In the genomic region with DNA sequence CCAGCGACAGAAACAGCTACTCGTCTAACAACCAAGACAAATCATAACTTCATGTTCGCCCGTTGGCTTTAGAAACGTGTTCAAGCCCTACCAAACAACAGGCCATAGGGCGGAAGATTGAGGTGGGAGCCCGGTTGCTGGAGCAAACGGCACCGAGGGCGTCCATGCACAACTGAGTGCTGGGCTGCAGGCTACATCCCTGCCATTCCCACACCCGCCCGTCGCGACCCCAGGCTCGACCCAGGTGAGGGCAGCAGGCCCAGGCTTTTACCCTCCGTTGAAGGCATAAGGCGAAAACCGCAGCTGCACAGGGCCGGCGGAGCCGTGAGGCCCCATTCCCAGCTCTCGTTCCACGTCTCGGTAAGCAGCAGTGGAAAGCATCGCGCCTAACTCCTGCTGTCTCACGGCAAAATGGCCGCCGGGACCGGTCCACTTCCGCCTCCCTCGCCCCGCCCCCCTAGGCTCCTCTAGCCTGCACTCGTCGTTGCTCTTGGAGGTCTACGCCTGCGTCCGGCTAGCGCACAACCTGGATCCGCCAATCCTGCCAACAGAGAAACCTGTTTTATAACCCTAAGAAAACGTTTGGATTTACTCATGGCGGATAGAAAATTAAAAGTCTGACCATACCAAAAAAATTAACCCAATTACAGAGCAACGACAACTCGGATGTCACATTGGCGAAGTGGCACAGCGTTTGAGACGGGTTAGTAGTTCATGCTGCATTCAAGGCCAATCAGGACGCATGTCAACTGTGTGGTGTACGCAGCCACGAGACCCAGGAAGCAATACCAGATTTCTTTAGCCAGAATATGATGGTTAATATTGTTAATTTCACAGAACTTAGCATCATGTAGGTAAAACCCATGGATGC, we compare ENCODE assay signal across 8 mouse cellular contexts. TPM values are rescaled to one million over a fixed set of nuclear protein-coding genes. Genes with fewer than 3 reads are reported as not detected.
A peak's percentile ranks its signal among the peaks of the same experiment; 100 is the strongest.
DNase-seq lines count a peak whose midpoint lies in the region; ATAC-seq and TF ChIP-seq lines count a peak whose summit lies in the region.

No protein-coding gene starts in this region.

- TF ChIP-seq POLR2A in CH12.LX (IDR thresholded peaks at IDR 0.05; ENCODE audit: low read depth, low read length), result peak; percentile 86
- peak; percentile 79 for TF ChIP-seq POLR2A in testis, adult 2 months (IDR thresholded peaks at IDR 0.05; ENCODE audit: control insufficient read depth, low read depth, low read length)

- H3K4me2 ChIP-seq in CH12.LX (ENCODE audit: insufficient read depth, low read depth, poor library complexity, severe bottlenecking), result peak overlapping the region; percentile 97
- peak overlapping the region; percentile 77 for H3K4me2 ChIP-seq in forebrain, embryonic 11.5 days (ENCODE audit: low read depth, low read length, severe bottlenecking)
- peak overlapping the region; percentile 79 for H3K4me2 ChIP-seq in heart, postnatal 0 days (ENCODE audit: low read depth, low read length)
- H3K4me2 ChIP-seq in liver, embryonic 16.5 days (ENCODE audit: low read depth, low read length), result peak overlapping the region; percentile 80
- H3K4me2 ChIP-seq in neural tube, embryonic 13.5 days, result peak overlapping the region; percentile 97

- in situ Hi-C loops in CH12.LX (cut with MboI; ENCODE audit: low pct_ligation_motif_present, low pct_unique_long_range_greater_than_20kb, low sequenced_read_pairs), result no loop called here

- under 1% methylated on average over 50 of the region's 50 CpGs for WGBS in forebrain, embryonic 11.5 days
- under 1% methylated on average over 50 of the region's 50 CpGs for WGBS in heart, postnatal 0 days
- under 1% methylated on average over 50 of the region's 50 CpGs for WGBS in liver, embryonic 16.5 days (ENCODE audit: insufficient replicate concordance)
- WGBS in neural tube, embryonic 13.5 days, result under 1% methylated on average over 50 of the region's 50 CpGs

- H3K27me3 ChIP-seq in CH12.LX (replicated peaks), result no peaks in the 10 kb centered on the region
- no peaks in the 10 kb centered on the region for H3K27me3 ChIP-seq in forebrain, embryonic 11.5 days (ENCODE audit: control insufficient read depth, insufficient read depth, low read length)
- H3K27me3 ChIP-seq in heart, postnatal 0 days (ENCODE audit: control insufficient read depth, insufficient read depth, low read length), result no peaks in the 10 kb centered on the region
- H3K27me3 ChIP-seq in liver, embryonic 16.5 days (ENCODE audit: control insufficient read depth, insufficient read depth, low read depth, low read length), result no peaks in the 10 kb centered on the region
- H3K27me3 ChIP-seq in neural tube, embryonic 13.5 days, result no peaks in the 10 kb centered on the region
- no peaks in the 10 kb centered on the region for H3K27me3 ChIP-seq in testis, adult 2 months (ENCODE audit: control insufficient read depth, insufficient read depth, low read length)

- no peaks in the 10 kb centered on the region for H3K9me3 ChIP-seq in CH12.LX (replicated peaks; ENCODE audit: low read length)
- no peaks in the 10 kb centered on the region for H3K9me3 ChIP-seq in forebrain, embryonic 11.5 days (ENCODE audit: control insufficient read depth, low read length)
- H3K9me3 ChIP-seq in heart, postnatal 0 days (replicated peaks; ENCODE audit: control insufficient read depth, low read length), result no peaks in the 10 kb centered on the region
- no peaks in the 10 kb centered on the region for H3K9me3 ChIP-seq in liver, embryonic 16.5 days (replicated peaks; ENCODE audit: control insufficient read depth, low read length)
- no peaks in the 10 kb centered on the region for H3K9me3 ChIP-seq in neural tube, embryonic 13.5 days

- peak overlapping the region; percentile 72 for H3K27ac ChIP-seq in CH12.LX (ENCODE audit: insufficient read depth, low read depth)
- H3K27ac ChIP-seq in forebrain, embryonic 11.5 days (ENCODE audit: low read depth, low read length), result peak overlapping the region; percentile 84
- peak overlapping the region; percentile 95 for H3K27ac ChIP-seq in heart, postnatal 0 days (ENCODE audit: low read depth)
- peak overlapping the region; percentile 92 for H3K27ac ChIP-seq in liver, embryonic 16.5 days (ENCODE audit: low read length)
- peak overlapping the region; percentile 94 for H3K27ac ChIP-seq in neural tube, embryonic 13.5 days (replicated peaks)
- H3K27ac ChIP-seq in testis, adult 2 months (ENCODE audit: control insufficient read depth, insufficient read depth, low read depth, low read length), result peak overlapping the region; percentile 94

- peaks cover 4 to 31% of the 10 kb centered on the region in 2 experiments; a peak in 3 of 4 replicates for H3K4me1 ChIP-seq in CH12.LX (ENCODE audit: control insufficient read depth in 1 of 2, insufficient read depth in 2 of 2)
- H3K4me1 ChIP-seq in forebrain, embryonic 11.5 days (replicated peaks; ENCODE audit: control insufficient read depth, insufficient read depth, low read length), result peaks cover 9% of the 10 kb centered on the region; the same call in 1 of the 2 replicates
- H3K4me1 ChIP-seq in heart, postnatal 0 days (ENCODE audit: control insufficient read depth, insufficient read depth), result peaks cover 28% of the 10 kb centered on the region
- H3K4me1 ChIP-seq in liver, embryonic 16.5 days (ENCODE audit: control insufficient read depth, low read depth, low read length), result peaks cover 28% of the 10 kb centered on the region
- peaks cover 50% of the 10 kb centered on the region for H3K4me1 ChIP-seq in neural tube, embryonic 13.5 days (replicated peaks)
- peaks cover 2% of the 10 kb centered on the region; the same call in 1 of the 2 replicates for H3K4me1 ChIP-seq in testis, adult 2 months (ENCODE audit: control insufficient read depth, insufficient read depth, low read length)

- peak; percentile 96 for ATAC-seq in forebrain, embryonic 11.5 days (replicated peaks; ENCODE audit: low FRiP score)
- ATAC-seq in heart, postnatal 0 days (ENCODE audit: insufficient read depth, low read depth), result peak; percentile 91
- peak; percentile 91 for ATAC-seq in liver, embryonic 16.5 days (ENCODE audit: low read depth)
- peak; percentile 96 for ATAC-seq in neural tube, embryonic 13.5 days (ENCODE audit: low read depth)

- dilution Hi-C loops in CH12.LX (cut with MboI; ENCODE audit: extremely low pct_ligation_motif_present, extremely low pct_unique_long_range_greater_than_20kb, low sequenced_read_pairs), result no loop called here

- peak overlapping the region; percentile 67 for H3K9ac ChIP-seq in CH12.LX (ENCODE audit: insufficient read depth, low read depth)
- peak overlapping the region; percentile 88 for H3K9ac ChIP-seq in forebrain, embryonic 11.5 days (ENCODE audit: low read length)
- peak overlapping the region; percentile 80 for H3K9ac ChIP-seq in heart, postnatal 0 days (replicated peaks; ENCODE audit: low read depth, low read length)
- H3K9ac ChIP-seq in liver, embryonic 16.5 days (ENCODE audit: low read depth, low read length), result peak overlapping the region; percentile 89
- peak overlapping the region; percentile 89 for H3K9ac ChIP-seq in neural tube, embryonic 13.5 days

- no peak for TF ChIP-seq RAD21 in CH12.LX (IDR thresholded peaks at IDR 0.05; ENCODE audit: low read depth, low read length)

- H3K79me2 ChIP-seq in CH12.LX (replicated peaks; ENCODE audit: control insufficient read depth, extremely low read depth, insufficient read depth, poor library complexity, severe bottlenecking), result peaks cover 63% of the 10 kb centered on the region

- H3K36me3 ChIP-seq in CH12.LX (replicated peaks in 1 of 2; ENCODE audit: control insufficient read depth in 1 of 2, insufficient read depth in 1 of 2, low read length in 1 of 2), result peaks cover 21 to 50% of the 10 kb centered on the region in 2 experiments
- peaks cover 2% of the 10 kb centered on the region; the same call in 1 of the 2 replicates for H3K36me3 ChIP-seq in forebrain, embryonic 11.5 days (ENCODE audit: control insufficient read depth, insufficient read depth, low read length)
- peaks cover 29% of the 10 kb centered on the region for H3K36me3 ChIP-seq in heart, postnatal 0 days (replicated peaks; ENCODE audit: control insufficient read depth, insufficient read depth, low read length)
- H3K36me3 ChIP-seq in liver, embryonic 16.5 days (ENCODE audit: control insufficient read depth, insufficient read depth), result peaks cover 11% of the 10 kb centered on the region
- peaks cover 24% of the 10 kb centered on the region for H3K36me3 ChIP-seq in neural tube, embryonic 13.5 days
- H3K36me3 ChIP-seq in testis, adult 2 months (ENCODE audit: control insufficient read depth, insufficient read depth, low read length), result peaks cover 1% of the 10 kb centered on the region

- DNase-seq in CH12.LX (ENCODE audit: extremely low read depth), result peak; percentile 92
- DNase-seq in c-Kit-positive CD71-positive TER-119-negative erythroid progenitor cells, embryonic 14.5 days (ENCODE audit: low read depth), result peak; percentile 89
- DNase-seq in forebrain, embryonic 11.5 days (ENCODE audit: low spot score), result peak; percentile 96
- peak; percentile 93 for DNase-seq in heart, postnatal 0 days (ENCODE audit: low spot score)
- peak; percentile 96 to 98 for DNase-seq in kidney, postnatal 4 days

- H3K4me3 ChIP-seq in CH12.LX (replicated peaks in 1 of 3; ENCODE audit: low read depth in 2 of 3, low read length in 2 of 3, poor library complexity in 1 of 3), result peak overlapping the region; percentile 84 to 98 (median 94)
- H3K4me3 ChIP-seq in forebrain, embryonic 11.5 days (ENCODE audit: low read depth, low read length), result peak overlapping the region; percentile 90
- H3K4me3 ChIP-seq in heart, postnatal 0 days (ENCODE audit: low read depth, low read length), result peak overlapping the region; percentile 96
- peak overlapping the region; percentile 97 for H3K4me3 ChIP-seq in liver, embryonic 16.5 days (ENCODE audit: low read depth, low read length)
- H3K4me3 ChIP-seq in neural tube, embryonic 13.5 days, result peak overlapping the region; percentile 96
- H3K4me3 ChIP-seq in testis, adult 2 months (ENCODE audit: control insufficient read depth, low read depth, low read length), result peak overlapping the region; percentile 99

- TF ChIP-seq EP300 in CH12.LX (IDR thresholded peaks at IDR 0.05; ENCODE audit: low read length), result no peak
- 0 out of 2 replicates have a peak, but pooled peaks have one; percentile 9 for TF ChIP-seq EP300 in heart, postnatal 0 days (IDR thresholded peaks at IDR 0.05; ENCODE audit: low read depth)

- TF ChIP-seq CTCF in CH12.LX (conservative IDR thresholded peaks at IDR 0.05 in 1 of 2, IDR thresholded peaks at IDR 0.05 in 1 of 2; ENCODE audit: low read depth in 2 of 2, low read length in 2 of 2), result no peak
- TF ChIP-seq CTCF in heart, postnatal 0 days (IDR thresholded peaks at IDR 0.05; ENCODE audit: low read depth), result no peak
- no peak for TF ChIP-seq CTCF in testis, adult 2 months (IDR thresholded peaks at IDR 0.05; ENCODE audit: control insufficient read depth, insufficient read depth, insufficient replicate concordance, low read depth, low read length)

RNA-seq across cellular contexts. Expression of a gene that starts 1.4 kb away (rescaled TPM):
- total RNA-seq in CH12.LX (2012; rRNA removed) (212 and 219 TPM in 2 replicates), CH12.LX (2014; rRNA removed) (416 and 466 TPM in 2 replicates)
- polyA plus RNA-seq in CH12.LX (2012; ENCODE audit: insufficient read length, low read depth), result 186 and 187 TPM in 2 replicates
- polyA plus RNA-seq in forebrain, embryonic 11.5 days (2014; fragmentation: Nextera tagmentation; extraction: Ambion mirVana), result 244 and 247 TPM in 2 replicates
- 91.4 and 112 TPM in 2 replicates for total RNA-seq in heart, postnatal 0 days (2014; rRNA removed; ENCODE audit: low replicate concordance)
- 228 and 230 TPM in 2 replicates for polyA plus RNA-seq in heart, postnatal 0 days (2015; fragmentation: Nextera tagmentation; extraction: Ambion mirVana)
- polyA plus RNA-seq in liver, embryonic 16.5 days (2015; fragmentation: Nextera tagmentation; extraction: Ambion mirVana), result 108 and 120 TPM in 2 replicates
- polyA plus RNA-seq in neural tube, embryonic 13.5 days (2015; fragmentation: Nextera tagmentation; extraction: Ambion mirVana), result 274 and 289 TPM in 2 replicates
- 50.8 and 58.3 TPM in 2 replicates for polyA plus RNA-seq in testis, adult 2 months (2012; rRNA removed)

RNA-seq across cellular contexts. Expression of a gene that starts 1.6 kb away (rescaled TPM):
- total RNA-seq in CH12.LX (2012; rRNA removed), result 26.5 and 31.4 TPM in 2 replicates
- total RNA-seq in CH12.LX (2014; rRNA removed), result 71.4 and 71.7 TPM in 2 replicates
- polyA plus RNA-seq in CH12.LX (2012; ENCODE audit: insufficient read length, low read depth), result 43.0 and 52.8 TPM in 2 replicates
- 79.6 and 80.4 TPM in 2 replicates for polyA plus RNA-seq in forebrain, embryonic 11.5 days (2014; fragmentation: Nextera tagmentation; extraction: Ambion mirVana)
- 22.5 and 26.7 TPM in 2 replicates for total RNA-seq in heart, postnatal 0 days (2014; rRNA removed; ENCODE audit: low replicate concordance)
- polyA plus RNA-seq in heart, postnatal 0 days (2015; fragmentation: Nextera tagmentation; extraction: Ambion mirVana), result 14.7 and 16.5 TPM in 2 replicates
- 17.1 and 17.3 TPM in 2 replicates for polyA plus RNA-seq in liver, embryonic 16.5 days (2015; fragmentation: Nextera tagmentation; extraction: Ambion mirVana)
- polyA plus RNA-seq in neural tube, embryonic 13.5 days (2015; fragmentation: Nextera tagmentation; extraction: Ambion mirVana), result 51.4 and 63.3 TPM in 2 replicates
- polyA plus RNA-seq in testis, adult 2 months (2012; rRNA removed), result 230 and 281 TPM in 2 replicates

RNA-seq across cellular contexts. Expression of a gene that starts 29.0 kb away (rescaled TPM):
- 78.2 and 87.5 TPM in 2 replicates for total RNA-seq in CH12.LX (2012; rRNA removed)
- 106 and 115 TPM in 2 replicates for total RNA-seq in CH12.LX (2014; rRNA removed)
- polyA plus RNA-seq in CH12.LX (2012; ENCODE audit: insufficient read length, low read depth), result 82.7 and 98.6 TPM in 2 replicates
- 51.6 and 53.0 TPM in 2 replicates for polyA plus RNA-seq in forebrain, embryonic 11.5 days (2014; fragmentation: Nextera tagmentation; extraction: Ambion mirVana)
- total RNA-seq in heart, postnatal 0 days (2014; rRNA removed; ENCODE audit: low replicate concordance), result 42.7 and 72.9 TPM in 2 replicates
- polyA plus RNA-seq in heart, postnatal 0 days (2015; fragmentation: Nextera tagmentation; extraction: Ambion mirVana), result 28.5 and 29.6 TPM in 2 replicates
- polyA plus RNA-seq in liver, embryonic 16.5 days (2015; fragmentation: Nextera tagmentation; extraction: Ambion mirVana), result 16.3 and 22.7 TPM in 2 replicates
- polyA plus RNA-seq in neural tube, embryonic 13.5 days (2015; fragmentation: Nextera tagmentation; extraction: Ambion mirVana), result 71.6 and 77.9 TPM in 2 replicates
- polyA plus RNA-seq in testis, adult 2 months (2012; rRNA removed), result 8.5 and 9.0 TPM in 2 replicates

Comparison
In these comparisons a context has a peak if more than half of its experiments do, and no peak if none do; other contexts are left out.
1. Peak in every context shown above with its lines: DNase-seq, ATAC-seq, H3K4me3 ChIP-seq and H3K27ac ChIP-seq.